Mouse (Mus musculus) adipocyte (in vitro differentiated cells): Measurements from ENCODE around the gene Trcg1.
"Not testable (repeated sequence)": the region's sequence is repeated elsewhere in the genome, so short reads cannot be mapped to it uniquely, and the experiment has no call there.

ENCODE experiments used
- DNase-seq: peaks from one replicate; pipeline ENCODE4 v3.0.0-alpha.2; 2016; ENCODE audit warnings: low spot score

Gene Trcg1

GRCm38 (mm10) chr9:57236256-57236655, at the start of gene Trcg1:
TSS of gene Trcg1 (plus strand) at chr9:57236556.
- no peak for DNase-seq

GRCm38 (mm10) chr9:57196708-57197107, 39.6 kb upstream of the Trcg1 start:
- DNase-seq = no peak

- no peak for DNase-seq
Measured at GRCm38 (mm10) chr9:57197414-57197813, 38.9 kb upstream of the Trcg1 start.

- DNase-seq = no peak
Measured at GRCm38 (mm10) chr9:57202981-57203380, 33.4 kb upstream of the Trcg1 start.

GRCm38 (mm10) chr9:57203571-57203970, 32.8 kb upstream of the Trcg1 start:
- DNase-seq = not testable (repeated sequence)

- DNase-seq = no peak
Measured at GRCm38 (mm10) chr9:57206896-57207295, 29.5 kb upstream of the Trcg1 start.

GRCm38 (mm10) chr9:57209316-57209715, 27.0 kb upstream of the Trcg1 start:
- peak; percentile 74 for DNase-seq

- no peak for DNase-seq
Measured at GRCm38 (mm10) chr9:57212448-57213222, 23.7 kb upstream of the Trcg1 start.

- no peak for DNase-seq
Measured at GRCm38 (mm10) chr9:57214500-57214899, 21.9 kb upstream of the Trcg1 start.

- DNase-seq = no peak
Measured at GRCm38 (mm10) chr9:57217220-57217619, 19.1 kb upstream of the Trcg1 start.

GRCm38 (mm10) chr9:57218776-57219175, 17.6 kb upstream of the Trcg1 start:
- DNase-seq = no peak

GRCm38 (mm10) chr9:57219511-57219910, 16.8 kb upstream of the Trcg1 start:
- no peak for DNase-seq

- DNase-seq = peak; percentile 54
Measured at GRCm38 (mm10) chr9:57220356-57220755, 16.0 kb upstream of the Trcg1 start.

GRCm38 (mm10) chr9:57223341-57223740, 13.0 kb upstream of the Trcg1 start:
- DNase-seq = peak; percentile 52

- DNase-seq = no peak
Measured at GRCm38 (mm10) chr9:57225780-57226627, 10.4 kb upstream of the Trcg1 start.

- DNase-seq = not testable (repeated sequence)
Measured at GRCm38 (mm10) chr9:57226628-57227122, 9.7 kb upstream of the Trcg1 start.

GRCm38 (mm10) chr9:57227203-57227602, 9.2 kb upstream of the Trcg1 start:
- no peak for DNase-seq

GRCm38 (mm10) chr9:57228186-57228585, 8.2 kb upstream of the Trcg1 start:
- no peak for DNase-seq

- DNase-seq = peak; percentile 46
Measured at GRCm38 (mm10) chr9:57229726-57230125, 6.6 kb upstream of the Trcg1 start.

- no peak for DNase-seq
Measured at GRCm38 (mm10) chr9:57230146-57230783, 6.1 kb upstream of the Trcg1 start.

- peak; percentile 71 for DNase-seq
Measured at GRCm38 (mm10) chr9:57231536-57232255, 4.7 kb upstream of the Trcg1 start.
